Mouse (Mus musculus): ENCODE measurements around the gene Epha1.

- no peak for TF ChIP-seq RAD21 (IDR thresholded peaks at IDR 0.05; ENCODE audit: low read depth, low read length)
- no peak for TF ChIP-seq POLR2A (IDR thresholded peaks at IDR 0.05; ENCODE audit: low read depth, low read length)
- no peak for TF ChIP-seq CTCF (conservative IDR thresholded peaks at IDR 0.05 in 1 of 2, IDR thresholded peaks at IDR 0.05 in 1 of 2; ENCODE audit: low read depth in 2 of 2, low read length in 2 of 2)
- no peak for TF ChIP-seq CHD2 (IDR thresholded peaks at IDR 0.05; ENCODE audit: low read length)
- TF ChIP-seq USF2 (conservative IDR thresholded peaks at IDR 0.05; ENCODE audit: low read depth, low read length): no peak
- no peak for TF ChIP-seq KAT2A (IDR thresholded peaks at IDR 0.05; ENCODE audit: insufficient replicate concordance, low read length)
These were observed 29.5 kb downstream of the Epha1 start for GRCm38 (mm10) chr6:42343361-42344120.

All from CH12.LX (cell line).